Mouse (Mus musculus): ENCODE data around the gene Dock10.
"Not testable (repeated sequence)": the region's sequence is repeated elsewhere in the genome, so short reads cannot be mapped to it uniquely, and the experiment has no call there.

The Dock10 gene

GRCm38 (mm10) chr1:80757977-80758797, at the start of gene Dock10:
Dock10 (minus strand) TSS chr1:80758527.
- POLR2A ChIA-PET = interaction anchor here in 3 of 4 experiments (0.6 to 2.1 kb wide), 6 partner anchors 10 to 738 kb away, joined by 3 to 7 read pairs (median 3); no protein-coding TSS in a partner anchor
- CTCF ChIA-PET = interaction anchor here in 2 of 4 experiments (0.6 to 1.1 kb wide), 2 partner anchors 31 to 287 kb away, joined by 3 to 8 read pairs; no protein-coding TSS in a partner anchor

GRCm38 (mm10) chr1:80806835-80807398, 48.6 kb upstream of the Dock10 start:
- POLR2A ChIA-PET = interaction anchor here in 1 of 4 experiments (0.6 kb wide), 1 partner anchor 49 kb away, joined by 3 read pairs; no protein-coding TSS in a partner anchor
- CTCF ChIA-PET = no interaction called here

GRCm38 (mm10) chr1:80802023-80802422, 43.7 kb upstream of the Dock10 start:
- POLR2A ChIA-PET = no interaction called here
- CTCF ChIA-PET = interaction anchor here in 1 of 4 experiments (0.7 kb wide), 1 partner anchor 18 kb away, joined by 5 read pairs; no protein-coding TSS in a partner anchor

DNA sequence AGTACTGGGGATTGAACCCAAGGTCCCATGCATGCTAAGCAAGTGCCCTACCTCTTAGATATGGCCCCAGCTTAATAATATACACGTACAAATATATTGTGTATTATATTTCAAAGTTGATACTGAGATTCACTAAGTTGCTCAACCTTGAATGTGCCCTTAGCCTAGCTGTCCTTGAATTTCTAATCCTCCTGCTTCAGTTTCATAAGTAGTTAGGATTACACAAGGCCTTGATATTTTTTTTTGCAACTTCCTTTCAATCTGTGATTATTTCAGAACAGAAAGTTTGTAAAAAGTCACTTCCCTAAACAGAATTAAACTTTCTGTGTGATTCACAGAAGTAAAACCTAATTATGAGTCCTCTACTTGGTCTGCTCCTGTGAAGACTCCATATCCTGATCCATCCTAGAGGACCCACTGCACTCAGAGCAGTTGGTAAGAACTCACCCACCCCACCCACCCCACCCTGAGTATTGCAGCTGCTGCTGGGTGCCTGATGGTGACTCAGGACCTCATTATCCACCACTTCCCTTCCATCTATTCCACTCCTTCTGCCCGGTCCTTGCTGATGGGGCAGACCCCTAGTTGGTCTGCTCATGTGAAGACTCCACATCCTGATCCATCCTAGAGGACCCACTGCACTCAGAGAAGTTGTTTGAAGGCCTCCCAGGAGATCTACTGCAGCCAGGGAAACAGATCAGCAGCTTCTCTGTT, 26.9 kb upstream of the Dock10 start:
- POLR2A ChIA-PET = no interaction called here

DNA sequence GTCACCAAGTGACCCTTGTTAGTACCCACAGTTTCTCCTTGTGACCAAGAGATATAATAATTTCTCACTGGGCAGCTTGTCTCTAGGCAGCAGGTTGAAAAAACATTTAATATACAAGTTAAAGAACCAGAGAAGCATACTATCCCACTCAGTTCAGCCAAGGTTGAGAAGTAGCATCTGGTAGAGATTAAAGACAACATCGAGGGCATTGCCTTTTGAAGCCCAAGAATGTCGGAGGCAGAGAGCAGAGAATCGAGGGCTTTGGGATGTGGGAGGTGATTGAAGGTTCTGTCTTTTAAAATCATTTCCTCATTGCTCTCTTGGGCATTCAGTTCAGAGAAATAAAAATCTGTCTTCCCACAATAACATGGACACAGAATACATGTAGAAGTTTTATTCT, 25.8 kb upstream of the Dock10 start:
- POLR2A ChIA-PET = no interaction called here
- CTCF ChIA-PET = no interaction called here

More for the DNA sequence above, 26.9 kb upstream of the Dock10 start:
- CTCF ChIA-PET = interaction anchor here in 1 of 4 experiments (0.6 kb wide), 1 partner anchor 502 kb away, joined by 3 read pairs; no protein-coding TSS in a partner anchor

GRCm38 (mm10) chr1:80765504-80765903, 7.2 kb upstream of the Dock10 start:
- ChIA-PET CTCF (no interaction called here), POLR2A (no interaction called here)

DNA sequence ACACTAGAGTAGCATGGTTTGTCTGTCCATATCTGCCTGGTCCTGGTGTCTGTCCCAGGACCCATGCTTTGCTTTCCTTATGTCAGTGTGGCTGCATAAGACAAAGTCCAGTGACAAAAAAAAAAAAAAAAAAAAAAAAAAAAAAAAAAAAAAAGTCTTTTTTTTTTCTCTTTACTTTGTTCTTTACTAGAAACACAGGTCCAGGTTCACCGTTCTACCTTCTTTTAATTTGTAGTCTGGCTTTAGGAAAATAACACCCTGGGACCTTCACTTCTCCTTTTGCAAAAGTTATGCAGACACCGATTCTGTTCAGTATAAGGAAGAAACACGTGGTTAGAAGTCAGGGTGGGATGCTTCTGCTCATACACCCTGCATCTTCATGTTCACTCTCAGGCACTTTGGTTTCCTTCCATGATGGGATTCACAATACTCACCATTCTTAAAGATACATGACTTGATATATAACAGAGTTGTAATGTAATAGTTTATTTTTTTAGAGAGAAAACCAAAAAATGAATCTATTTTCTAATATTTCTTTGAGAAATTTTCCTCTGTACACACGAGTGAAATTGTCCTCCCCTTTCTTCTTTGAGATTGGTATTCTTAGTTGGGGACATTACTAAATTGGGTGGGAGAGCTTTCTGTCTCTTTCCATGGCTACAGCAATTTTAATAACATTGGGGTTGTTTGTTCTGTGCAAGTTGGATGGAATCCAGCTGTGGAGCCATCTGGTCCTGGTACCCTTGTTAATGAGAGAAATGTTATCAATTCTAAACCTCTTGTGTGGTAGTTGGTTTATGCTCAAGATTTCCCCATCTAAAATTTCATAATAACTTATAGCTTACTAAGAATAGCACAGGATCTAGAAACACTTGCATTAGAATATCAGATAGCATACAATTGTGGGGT, 5.0 kb upstream of the Dock10 start:
- POLR2A ChIA-PET = no interaction called here
- CTCF ChIA-PET = no interaction called here

GRCm38 (mm10) chr1:80758798-80759184, 464 bp upstream of the Dock10 start:
- POLR2A ChIA-PET = interaction anchor here in 1 of 4 experiments (0.7 kb wide), 1 partner anchor 739 kb away, joined by 3 read pairs; no protein-coding TSS in a partner anchor

DNA sequence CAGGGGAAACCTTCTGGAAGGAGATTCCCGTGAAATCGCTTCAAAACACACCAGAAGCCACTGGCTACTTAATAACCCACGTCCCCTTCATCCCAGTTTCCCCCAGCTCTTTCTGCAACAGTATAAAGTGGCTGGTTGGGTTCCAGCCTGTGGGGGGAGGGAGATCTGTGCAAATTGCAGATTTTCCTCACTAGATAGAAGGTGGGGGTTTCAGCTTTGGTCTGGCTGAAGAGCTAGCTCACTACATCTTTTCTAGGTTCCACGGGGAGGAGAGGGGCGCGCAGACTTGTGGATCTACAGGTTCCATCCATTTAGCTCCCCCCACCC, 714 bp downstream of the Dock10 start:
- ChIA-PET CTCF (interaction anchor here in 1 of 4 experiments (1.1 kb wide), 1 partner anchor 30 kb away, joined by 3 read pairs; no protein-coding TSS in a partner anchor), POLR2A (interaction anchor here in 3 of 4 experiments (0.6 to 2.1 kb wide), 7 partner anchors 10 to 384 kb away, joined by 3 to 7 read pairs (median 3); no protein-coding TSS in a partner anchor)

More at GRCm38 (mm10) chr1:80758798-80759184, 464 bp upstream of the Dock10 start:
- CTCF ChIA-PET = interaction anchor here in 1 of 4 experiments (0.6 kb wide), 1 partner anchor 288 kb away, joined by 8 read pairs; no protein-coding TSS in a partner anchor

DNA sequence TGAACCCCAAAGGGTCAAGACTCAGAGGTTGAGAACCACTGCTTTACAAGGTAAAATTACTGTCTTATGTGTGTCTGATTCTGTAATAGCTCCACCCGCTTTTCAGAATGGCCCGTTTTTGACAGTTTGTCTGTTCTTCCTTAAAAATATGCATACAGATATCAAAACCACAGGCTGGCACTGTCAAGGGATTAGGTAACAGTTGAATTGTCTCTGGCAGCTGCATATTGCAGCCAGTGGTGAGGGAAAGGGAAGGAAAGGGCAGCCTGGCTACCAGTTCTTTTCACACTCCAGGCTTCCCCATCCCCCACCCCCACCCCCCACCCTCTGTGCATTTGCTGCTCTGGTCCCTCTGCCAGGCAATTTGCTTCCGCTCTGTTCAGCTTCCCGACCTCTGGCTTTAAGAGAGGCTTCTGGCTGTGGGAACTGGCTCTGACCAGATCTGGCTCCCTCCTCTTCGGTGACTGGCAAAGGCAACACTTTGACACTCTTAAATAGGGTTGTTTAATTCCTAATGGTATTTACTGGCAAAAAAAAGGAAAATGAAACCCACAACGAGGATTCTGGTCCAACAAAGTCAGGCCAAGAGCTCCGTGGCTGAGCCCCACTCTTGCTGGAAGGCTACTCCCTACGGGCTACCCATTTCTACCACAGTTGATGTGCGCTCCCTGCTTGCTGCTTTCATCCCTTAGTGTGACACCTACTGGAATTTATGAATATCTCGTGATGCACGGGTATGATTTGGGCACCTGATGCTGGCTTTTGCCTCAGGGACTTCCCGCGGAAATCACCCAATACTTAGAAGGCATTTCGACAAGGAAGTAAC, 1.3 kb downstream of the Dock10 start:
- CTCF ChIA-PET = interaction anchor here in 1 of 4 experiments (1.1 kb wide), 1 partner anchor 30 kb away, joined by 3 read pairs; no protein-coding TSS in a partner anchor
- POLR2A ChIA-PET = interaction anchor here in 3 of 4 experiments (0.6 to 2.1 kb wide), 6 partner anchors 9 to 383 kb away, joined by 3 to 7 read pairs (median 4); no protein-coding TSS in a partner anchor

- ChIA-PET POLR2A (interaction anchor here in 1 of 4 experiments (0.7 kb wide), 1 partner anchor 83 kb away, joined by 4 read pairs; no protein-coding TSS in a partner anchor), CTCF (interaction anchor here in 1 of 4 experiments (0.7 kb wide), 1 partner anchor 10 kb away, joined by 10 read pairs; no protein-coding TSS in a partner anchor)
These were observed 2.3 kb downstream of the Dock10 start for GRCm38 (mm10) chr1:80756060-80756439.

- ChIA-PET POLR2A (interaction anchor here in 1 of 4 experiments (0.7 kb wide), 1 partner anchor 84 kb away, joined by 4 read pairs; no protein-coding TSS in a partner anchor), CTCF (interaction anchor here in 1 of 4 experiments (0.7 kb wide), 1 partner anchor 9 kb away, joined by 10 read pairs; no protein-coding TSS in a partner anchor)
These were observed 2.8 kb downstream of the Dock10 start for GRCm38 (mm10) chr1:80755296-80756059.

DNA sequence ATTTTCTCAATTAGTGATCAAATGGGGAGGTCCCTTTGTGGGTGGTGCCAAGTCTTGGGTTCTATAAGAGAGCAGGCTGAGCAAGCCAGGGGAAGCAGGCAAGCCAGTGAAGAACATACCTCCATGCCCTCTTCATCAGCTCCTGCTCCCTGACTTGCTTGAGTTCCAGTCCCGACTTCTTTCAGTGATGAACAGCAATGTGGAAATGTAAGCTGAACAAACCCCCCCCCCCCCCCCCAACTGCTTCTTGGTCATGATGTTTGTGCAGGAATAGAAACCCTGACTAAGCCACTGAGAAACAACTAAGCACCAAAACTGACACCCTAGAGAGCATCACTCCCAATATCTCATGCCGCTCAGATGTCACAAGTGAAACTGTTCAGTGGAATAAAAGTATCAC, 9.2 kb downstream of the Dock10 start:
- CTCF ChIA-PET = not testable (repeated sequence)
- POLR2A ChIA-PET = interaction anchor here in 1 of 4 experiments (1.2 kb wide), 1 partner anchor 16 kb away, joined by 3 read pairs; no protein-coding TSS in a partner anchor

DNA sequence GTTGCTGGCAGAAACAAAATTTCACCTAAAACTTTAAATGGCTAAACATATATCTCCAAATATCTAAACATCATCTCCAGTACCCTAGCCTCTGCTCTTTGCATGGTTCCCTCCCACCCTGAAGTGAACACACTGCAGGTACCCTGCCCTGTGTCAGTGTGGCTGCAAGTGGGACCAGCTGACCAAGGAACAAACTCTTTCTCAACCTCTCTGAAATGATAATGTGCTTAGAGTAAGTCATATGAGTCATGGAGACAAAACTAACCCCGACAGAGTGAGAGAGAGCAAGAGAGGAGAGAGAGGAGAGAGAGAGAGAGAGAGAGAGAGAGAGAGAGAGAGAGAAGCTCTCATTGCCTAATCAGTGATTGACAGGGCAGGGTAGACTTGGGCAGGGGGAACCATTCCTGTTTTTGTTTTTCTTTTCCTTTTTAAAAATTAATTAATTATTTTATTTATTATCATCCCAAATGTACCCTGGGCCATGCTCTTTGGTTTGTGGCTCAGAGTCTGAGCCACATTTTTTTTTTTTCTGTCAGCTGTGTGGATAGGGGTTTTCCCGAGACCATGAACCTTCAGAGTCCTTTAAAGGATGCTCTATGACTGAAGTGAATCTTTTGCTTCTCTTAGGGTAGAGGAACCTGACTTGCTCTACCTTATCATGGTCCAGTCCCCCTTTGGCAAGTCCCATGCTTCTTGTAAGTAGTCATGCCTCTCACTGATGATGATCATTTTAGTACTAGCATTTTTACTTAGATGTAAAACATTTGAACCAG, 11.4 kb downstream of the Dock10 start:
- CTCF ChIA-PET = interaction anchor here in 2 of 4 experiments (0.6 to 0.7 kb wide), 2 partner anchors 10 to 1981 kb away, joined by 3 to 5 read pairs; no protein-coding TSS in a partner anchor
- POLR2A ChIA-PET = interaction anchor here in 2 of 4 experiments (0.6 to 1.2 kb wide), 5 partner anchors 11 to 237 kb away, joined by 3 to 8 read pairs (median 4); partner anchors contain the start of gene Dock10 (in 2 of the 2)

DNA sequence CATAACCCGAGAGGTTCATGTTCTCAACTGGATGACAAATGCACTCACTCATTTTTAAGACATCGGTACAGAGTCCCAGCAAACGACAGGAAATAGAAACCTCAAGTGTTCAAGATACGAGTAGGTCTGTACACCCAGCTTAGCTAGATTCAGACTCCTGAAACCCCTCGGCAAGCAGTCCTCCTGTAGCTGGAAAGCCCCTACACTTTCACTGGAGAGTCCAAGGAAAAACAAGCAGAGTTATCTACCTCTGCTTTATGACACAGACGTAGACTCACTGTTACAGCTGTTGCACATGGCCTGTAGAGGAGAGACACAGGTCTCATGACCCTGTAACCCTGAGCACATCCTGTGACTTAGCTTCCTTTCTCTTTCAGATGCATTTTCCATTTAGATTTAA, 12.1 kb downstream of the Dock10 start:
- ChIA-PET POLR2A (interaction anchor here in 2 of 4 experiments (0.6 to 1.2 kb wide), 4 partner anchors 11 to 20 kb away, joined by 3 to 8 read pairs (median 5); partner anchors contain the start of gene Dock10 (in 1 of the 2)), CTCF (interaction anchor here in 2 of 4 experiments (0.6 to 0.7 kb wide), 3 partner anchors 9 to 1980 kb away, joined by 3 to 10 read pairs (median 5); no protein-coding TSS in a partner anchor)

All from embryonic stem cell, embryonic (primary cell).